Mouse (Mus musculus) Patski (cell line): Measurements from ENCODE around the gene Bloc1s1. TPM values are rescaled to one million over a fixed set of nuclear protein-coding genes. Genes with fewer than 3 reads are reported as not detected.

ENCODE experiments used
- ATAC-seq: fragments of 100-300 bp; one replicate; pipeline ENCODE4 v1.8.0; 2021
- CTCF ChIA-PET: fragments of 350-600 bp; sonication (Branson Sonifier 250); formaldehyde crosslinking; loops from one replicate; lab custom pipeline; 2022; ENCODE audit warnings: inconsistent platforms; lab: Charles Lee
- POLR2A ChIA-PET: fragments of 350-600 bp; sonication (Branson Sonifier 250); formaldehyde crosslinking; loops from one replicate; lab custom pipeline; 2022; ENCODE audit warnings: antibody characterized with exemption, inconsistent platforms; lab: Charles Lee
- DNase-seq: peaks from one replicate; pipeline ENCODE4 v3.0.0-alpha.2; 2011; ENCODE audit warnings: low read depth, low spot score
- H3K27me3 ChIP-seq: fragments of 371-371 bp; one replicate; pipeline ENCODE4 v1.5.1; 2021
- CTCF ChIP-seq: fragments of 100-300 bp; IDR thresholded peaks from one replicate; pipeline ENCODE4 v1.5.1; 2021
- in situ Hi-C: fragments of 300-500 bp; cut with MboI; formaldehyde crosslinking; loops from 3 replicates; pipeline ENCODE4 v1.11.1; 2018; ENCODE audit warnings: low pct_unique_long_range_greater_than_20kb, mixed read lengths
- polyA plus RNA-seq: library from polyadenylated mRNA; unstranded; gene quantifications from one replicate; pipeline ENCODE4 v1.2.3, GENCODE M21; 2021

The Bloc1s1 gene
- polyA plus RNA-seq, 1 experiment from 2014 or later: 203 TPM

- DNase-seq (peak; percentile 83), ATAC-seq (peak; percentile 14)
- TF ChIP-seq CTCF: no peak
- ChIA-PET POLR2A (interaction anchor here (1.3 to 4.4 kb wide), 4 partner anchors 10 to 19 kb away, joined by 5 to 28 read pairs (median 12); no protein-coding TSS in a partner anchor), CTCF (interaction anchor here (0.7 to 11.2 kb wide), 9 partner anchors 9 to 57 kb away, joined by 3 to 99 read pairs (median 11); partner anchors contain the start of gene Itga7)
- no peaks in the 10 kb centered on the region for H3K27me3 ChIP-seq
- in situ Hi-C loops: loop anchor here (5.0 to 25.0 kb wide), 2 partner anchors 55 to 1260 kb away; partner anchors contain the start of genes Nab2 and Nemp1
Observed at GRCm38 (mm10) chr10:128921883-128922821, 1.7 kb downstream of the Bloc1s1 start.

GRCm38 (mm10) chr10:128921251-128921650 is 2.6 kb downstream of the Bloc1s1 start:
- ATAC-seq (no peak), DNase-seq (no peak)
- in situ Hi-C loops: loop anchor here (5.0 to 25.0 kb wide), 2 partner anchors 56 to 1259 kb away; partner anchors contain the start of genes Nab2 and Nemp1
- ChIA-PET CTCF (interaction anchor here (1.4 to 11.2 kb wide), 5 partner anchors 8 to 58 kb away, joined by 4 to 99 read pairs (median 12); no protein-coding TSS in a partner anchor), POLR2A (interaction anchor here (2.1 to 4.4 kb wide), 3 partner anchors 9 to 12 kb away, joined by 16 to 28 read pairs (median 18); no protein-coding TSS in a partner anchor)
- H3K27me3 ChIP-seq: no peaks in the 10 kb centered on the region
- TF ChIP-seq CTCF: no peak

- CTCF ChIA-PET: interaction anchor here (1.4 to 11.2 kb wide), 5 partner anchors 8 to 59 kb away, joined by 4 to 99 read pairs (median 12); no protein-coding TSS in a partner anchor
- ATAC-seq (no peak), DNase-seq (no peak)
- in situ Hi-C loops: loop anchor here (5.0 to 25.0 kb wide), 2 partner anchors 57 to 1258 kb away; partner anchors contain the start of genes Nab2 and Nemp1
- H3K27me3 ChIP-seq: no peaks in the 10 kb centered on the region
- POLR2A ChIA-PET: interaction anchor here (1.3 to 4.4 kb wide), 4 partner anchors 8 to 18 kb away, joined by 3 to 28 read pairs (median 17); no protein-coding TSS in a partner anchor
- TF ChIP-seq CTCF: no peak
Observed at GRCm38 (mm10) chr10:128920736-128921161, 3.1 kb downstream of the Bloc1s1 start.

GRCm38 (mm10) chr10:128919966-128920365 is 3.9 kb downstream of the Bloc1s1 start:
- DNase-seq (no peak), ATAC-seq (no peak)
- no peaks in the 10 kb centered on the region for H3K27me3 ChIP-seq
- POLR2A ChIA-PET: interaction anchor here (1.0 to 4.4 kb wide), 4 partner anchors 11 to 22 kb away, joined by 3 to 28 read pairs (median 10); no protein-coding TSS in a partner anchor
- TF ChIP-seq CTCF: no peak
- CTCF ChIA-PET: interaction anchor here (5.7 to 11.2 kb wide), 2 partner anchors 25 to 60 kb away, joined by 54 to 99 read pairs; no protein-coding TSS in a partner anchor
- in situ Hi-C loops: loop anchor here (5.0 to 25.0 kb wide), 2 partner anchors 57 to 1258 kb away; partner anchors contain the start of genes Nab2 and Nemp1

GRCm38 (mm10) chr10:128919203-128919631 is 4.6 kb downstream of the Bloc1s1 start:
- DNase-seq (no peak), ATAC-seq (no peak)
- in situ Hi-C loops: loop anchor here (25.0 kb wide), 1 partner anchor 1257 kb away; the partner anchor contains the start of genes Nab2 and Nemp1
- ChIA-PET POLR2A (interaction anchor here (1.0 to 2.9 kb wide), 3 partner anchors 9 to 23 kb away, joined by 3 to 18 read pairs (median 3); no protein-coding TSS in a partner anchor), CTCF (interaction anchor here (0.7 to 11.2 kb wide), 5 partner anchors 12 to 60 kb away, joined by 3 to 99 read pairs (median 4); no protein-coding TSS in a partner anchor)
- H3K27me3 ChIP-seq: no peaks in the 10 kb centered on the region
- TF ChIP-seq CTCF: no peak

- POLR2A ChIA-PET: interaction anchor here (1.0 to 1.6 kb wide), 2 partner anchors 8 to 9 kb away, joined by 3 read pairs; no protein-coding TSS in a partner anchor
Observed at GRCm38 (mm10) chr10:128918246-128918645, 5.6 kb downstream of the Bloc1s1 start.

GRCm38 (mm10) chr10:128917400-128917799 is 6.4 kb downstream of the Bloc1s1 start:
- ATAC-seq (no peak), DNase-seq (no peak)
- no peaks in the 10 kb centered on the region for H3K27me3 ChIP-seq
- CTCF ChIA-PET: interaction anchor here (1.7 to 5.1 kb wide), 2 partner anchors 14 to 27 kb away, joined by 4 to 48 read pairs; no protein-coding TSS in a partner anchor
- in situ Hi-C loops: loop anchor here (25.0 kb wide), 1 partner anchor 1255 kb away; the partner anchor contains the start of genes Nab2 and Nemp1
- POLR2A ChIA-PET: interaction anchor here (1.6 to 2.3 kb wide), 2 partner anchors 9 to 61 kb away, joined by 3 to 6 read pairs; no protein-coding TSS in a partner anchor
- no peak for TF ChIP-seq CTCF

More at GRCm38 (mm10) chr10:128918246-128918645, 5.6 kb downstream of the Bloc1s1 start:
- ATAC-seq (peak; percentile 15), DNase-seq (no peak)
- TF ChIP-seq CTCF: no peak
- in situ Hi-C loops: loop anchor here (25.0 kb wide), 1 partner anchor 1256 kb away; the partner anchor contains the start of genes Nab2 and Nemp1
- no peaks in the 10 kb centered on the region for H3K27me3 ChIP-seq
- CTCF ChIA-PET: interaction anchor here (0.7 to 11.2 kb wide), 3 partner anchors 13 to 26 kb away, joined by 3 to 99 read pairs (median 3); no protein-coding TSS in a partner anchor

- TF ChIP-seq CTCF: no peak
- DNase-seq: no peak
- in situ Hi-C loops: loop anchor here (25.0 kb wide), 1 partner anchor 1254 kb away; the partner anchor contains the start of genes Nab2 and Nemp1
Observed at GRCm38 (mm10) chr10:128916665-128917064, 7.2 kb downstream of the Bloc1s1 start.

GRCm38 (mm10) chr10:128915550-128915949 is 8.3 kb downstream of the Bloc1s1 start:
- in situ Hi-C loops: loop anchor here (25.0 kb wide), 1 partner anchor 1253 kb away; the partner anchor contains the start of genes Nab2 and Nemp1
- TF ChIP-seq CTCF: no peak
- ATAC-seq (no peak), DNase-seq (no peak)
- POLR2A ChIA-PET: interaction anchor here (1.6 to 2.3 kb wide), 2 partner anchors 62 to 65 kb away, joined by 3 to 6 read pairs; no protein-coding TSS in a partner anchor
- CTCF ChIA-PET: interaction anchor here (1.0 to 5.1 kb wide), 5 partner anchors 9 to 63 kb away, joined by 4 to 48 read pairs (median 4); partner anchors contain the start of gene Bloc1s1
- H3K27me3 ChIP-seq: no peaks in the 10 kb centered on the region

More at GRCm38 (mm10) chr10:128916665-128917064, 7.2 kb downstream of the Bloc1s1 start:
- H3K27me3 ChIP-seq: no peaks in the 10 kb centered on the region
- CTCF ChIA-PET: interaction anchor here (1.7 to 5.1 kb wide), 2 partner anchors 15 to 28 kb away, joined by 4 to 48 read pairs; no protein-coding TSS in a partner anchor
- no peak for ATAC-seq
- POLR2A ChIA-PET: interaction anchor here (1.6 to 2.3 kb wide), 2 partner anchors 61 to 64 kb away, joined by 3 to 6 read pairs; no protein-coding TSS in a partner anchor
